Mouse (Mus musculus) retina, adult 2 months (tissue): ENCODE results near the gene Epha4.

ENCODE experiments used
- DNase-seq: peaks from one replicate; pipeline ENCODE4 v3.0.0-alpha.2; 2012; ENCODE audit warnings: low read depth, low spot score

Gene Epha4

GRCm38 (mm10) chr1:77484766-77485596 lies 29.9 kb downstream of the Epha4 start:
- no peak for DNase-seq

DNA sequence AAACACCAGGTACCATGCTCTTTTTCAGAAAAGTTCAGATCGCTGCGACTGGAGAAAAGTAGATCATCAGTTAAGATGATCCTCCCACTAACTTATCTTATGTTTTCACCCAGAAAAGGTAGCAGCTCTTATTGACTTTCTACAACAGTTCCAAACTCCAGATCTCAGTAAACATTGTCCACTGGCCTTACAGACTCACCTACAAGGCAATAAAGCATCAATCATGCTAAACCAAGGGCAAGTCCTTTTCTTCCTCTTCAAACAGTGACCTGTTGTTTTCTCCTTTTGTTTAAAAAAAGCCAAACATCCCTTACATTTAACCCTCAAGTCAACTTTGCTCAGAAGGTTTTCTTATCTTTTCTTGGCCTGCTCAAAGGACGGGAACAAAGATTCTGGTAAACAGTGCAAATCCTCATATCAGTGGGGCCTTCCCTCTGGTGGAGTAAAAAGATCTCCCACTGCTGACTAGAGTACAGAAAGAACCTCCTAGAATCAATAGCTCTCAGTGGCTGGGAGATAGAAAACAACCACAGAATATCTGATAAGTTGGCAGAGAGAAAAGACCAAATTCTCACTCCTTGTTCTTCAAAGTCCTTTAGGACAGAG lies 39.0 kb downstream of the Epha4 start:
- DNase-seq: no peak

GRCm38 (mm10) chr1:77473446-77474376 lies 41.2 kb downstream of the Epha4 start:
- no peak for DNase-seq

GRCm38 (mm10) chr1:77472566-77472965 lies 42.3 kb downstream of the Epha4 start:
- no peak for DNase-seq

DNA sequence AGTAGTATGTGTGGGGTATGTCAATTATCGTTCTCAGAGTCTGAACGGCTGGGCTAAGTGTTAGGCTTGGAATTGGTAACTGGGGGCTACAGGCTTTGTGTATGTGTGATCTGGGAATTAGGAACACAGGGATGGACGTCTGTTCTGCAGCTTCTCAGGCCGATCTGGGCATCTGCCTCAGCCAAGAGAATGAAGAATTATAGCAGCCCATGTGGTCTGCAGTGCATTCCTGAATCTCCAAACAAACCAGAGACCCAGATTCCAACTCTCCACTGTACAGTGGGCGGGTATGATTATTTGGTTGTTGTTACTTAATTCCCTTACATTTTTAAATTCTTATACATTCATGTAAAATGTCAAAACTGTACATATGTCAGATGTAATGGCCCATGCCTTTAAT lies 43.4 kb downstream of the Epha4 start:
- no peak for DNase-seq

DNA sequence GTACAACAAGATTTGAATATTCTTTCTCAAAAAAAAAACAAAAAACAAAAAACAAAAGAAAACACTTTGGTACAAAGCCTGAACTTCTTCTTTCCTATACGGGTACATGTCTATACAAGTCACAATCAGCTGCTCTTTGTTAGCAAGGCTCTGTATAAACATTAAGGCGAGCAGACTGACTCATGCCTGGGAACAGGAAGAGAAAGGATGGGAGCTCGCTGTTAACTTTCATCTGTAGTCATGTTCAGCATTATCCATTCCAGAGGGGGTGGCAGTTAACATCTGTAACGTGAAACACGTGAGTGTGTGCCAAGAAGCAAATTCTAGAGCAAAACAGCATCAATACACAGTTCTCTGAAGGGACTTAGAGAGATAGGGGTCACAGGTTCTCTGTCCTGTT lies 43.9 kb downstream of the Epha4 start:
- no peak for DNase-seq

DNA sequence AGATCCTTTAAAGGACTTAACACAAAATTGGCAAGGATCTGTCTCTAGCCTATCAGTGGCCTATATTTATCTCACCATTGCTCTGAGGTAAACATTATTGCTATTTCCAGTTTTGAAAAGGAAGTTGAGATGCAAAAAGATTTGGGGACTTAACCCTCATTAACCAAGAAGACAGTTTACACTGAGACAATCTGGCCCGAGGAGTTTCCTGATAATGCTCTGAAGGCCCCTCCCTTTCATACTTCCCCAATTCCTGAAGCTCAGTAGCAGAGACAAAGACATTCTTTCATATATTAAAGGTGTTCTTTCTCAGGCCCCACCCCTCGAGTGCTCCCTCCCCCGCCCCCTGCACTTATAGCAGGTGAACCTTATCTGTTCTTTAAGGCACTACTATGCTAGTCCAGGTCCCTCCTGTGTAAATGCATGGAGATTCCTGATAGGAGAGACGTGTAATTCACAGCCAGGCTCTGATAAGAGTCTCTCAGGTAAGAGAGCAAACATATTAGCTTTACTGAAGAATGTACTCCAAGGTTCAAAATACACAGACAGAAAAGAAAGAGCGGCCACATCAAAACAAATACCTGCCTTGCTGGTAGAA lies 46.1 kb downstream of the Epha4 start:
- no peak for DNase-seq

DNA sequence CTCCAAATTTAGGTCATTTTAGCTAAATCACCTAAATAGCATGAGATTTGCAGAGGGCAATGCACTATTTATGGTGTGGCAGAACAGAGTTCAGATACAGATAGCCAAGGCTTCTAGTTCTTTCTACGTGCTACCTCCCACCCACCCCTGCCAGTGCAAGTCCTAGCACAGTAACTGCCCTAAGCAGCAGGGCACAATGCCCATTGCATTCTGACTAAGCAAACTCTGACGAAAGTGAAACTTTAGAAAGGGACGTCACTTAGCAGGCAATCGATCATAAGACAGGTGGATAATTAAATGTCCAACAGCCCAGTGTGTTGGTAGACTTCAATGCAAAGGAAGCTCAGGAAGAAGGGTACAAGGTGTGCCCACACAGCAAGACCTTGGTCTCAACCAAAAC lies 49.4 kb downstream of the Epha4 start:
- DNase-seq: no peak

GRCm38 (mm10) chr1:77464108-77464507 lies 50.8 kb downstream of the Epha4 start:
- DNase-seq: no peak

- DNase-seq: no peak
Measured at GRCm38 (mm10) chr1:77461877-77462615, 52.8 kb downstream of the Epha4 start.

DNA sequence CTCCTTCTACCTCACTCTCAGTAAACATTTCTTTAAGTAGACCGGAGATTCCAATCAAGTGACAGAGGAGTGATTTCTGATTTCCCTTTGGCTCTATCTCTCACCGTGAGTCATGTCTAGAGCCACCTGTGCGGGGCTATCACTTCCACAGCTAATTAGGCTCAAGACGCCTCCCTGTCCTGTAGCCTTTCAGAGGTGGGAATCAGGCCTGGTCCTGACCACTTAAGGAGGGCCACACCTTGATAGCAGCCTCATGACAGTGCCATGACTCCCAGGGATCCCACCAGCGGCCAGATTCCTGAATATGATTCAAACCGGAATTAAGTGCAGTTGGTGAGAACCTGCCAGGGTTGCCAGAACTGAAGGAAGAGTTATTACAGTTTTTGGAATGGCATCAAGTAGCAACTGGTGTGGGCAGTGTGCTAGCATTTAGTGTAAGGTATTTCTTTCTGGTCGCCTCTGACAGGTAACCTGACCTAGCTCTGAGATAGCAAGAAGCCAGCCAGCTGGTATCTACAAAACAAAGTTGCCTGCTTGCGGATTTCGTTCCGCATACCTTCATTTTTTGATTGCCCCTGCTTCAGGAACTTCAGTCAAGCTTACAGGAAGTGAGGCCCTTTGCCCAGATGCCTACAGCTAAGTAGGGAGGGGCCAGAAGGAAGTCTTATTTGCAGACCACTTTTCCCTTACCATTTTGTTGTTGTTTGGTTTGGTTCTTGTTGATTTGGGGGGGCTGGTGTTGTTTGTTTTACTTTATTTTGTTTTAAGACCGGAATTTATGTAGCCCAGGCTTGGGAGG lies 53.9 kb downstream of the Epha4 start:
- no peak for DNase-seq

GRCm38 (mm10) chr1:77458751-77459385 lies 56.0 kb downstream of the Epha4 start:
- DNase-seq: no peak

DNA sequence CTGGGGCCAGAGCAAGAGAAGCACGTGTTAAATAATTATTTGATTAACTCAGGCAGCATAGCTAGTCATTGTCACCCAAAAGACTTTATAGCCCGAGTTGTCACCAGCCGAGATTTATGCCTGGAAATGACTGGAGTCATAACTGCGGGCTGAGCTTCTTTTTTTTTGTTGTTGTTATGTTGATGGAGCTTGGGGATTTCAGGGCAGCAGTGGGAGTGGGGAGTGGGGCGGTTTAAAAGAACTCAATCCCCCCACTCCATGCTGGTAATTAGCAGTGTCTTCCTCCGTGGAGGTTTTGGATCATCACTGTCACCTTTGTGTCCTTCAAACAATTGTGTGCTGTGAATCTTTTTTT lies 57.5 kb downstream of the Epha4 start:
- no peak for DNase-seq

DNA sequence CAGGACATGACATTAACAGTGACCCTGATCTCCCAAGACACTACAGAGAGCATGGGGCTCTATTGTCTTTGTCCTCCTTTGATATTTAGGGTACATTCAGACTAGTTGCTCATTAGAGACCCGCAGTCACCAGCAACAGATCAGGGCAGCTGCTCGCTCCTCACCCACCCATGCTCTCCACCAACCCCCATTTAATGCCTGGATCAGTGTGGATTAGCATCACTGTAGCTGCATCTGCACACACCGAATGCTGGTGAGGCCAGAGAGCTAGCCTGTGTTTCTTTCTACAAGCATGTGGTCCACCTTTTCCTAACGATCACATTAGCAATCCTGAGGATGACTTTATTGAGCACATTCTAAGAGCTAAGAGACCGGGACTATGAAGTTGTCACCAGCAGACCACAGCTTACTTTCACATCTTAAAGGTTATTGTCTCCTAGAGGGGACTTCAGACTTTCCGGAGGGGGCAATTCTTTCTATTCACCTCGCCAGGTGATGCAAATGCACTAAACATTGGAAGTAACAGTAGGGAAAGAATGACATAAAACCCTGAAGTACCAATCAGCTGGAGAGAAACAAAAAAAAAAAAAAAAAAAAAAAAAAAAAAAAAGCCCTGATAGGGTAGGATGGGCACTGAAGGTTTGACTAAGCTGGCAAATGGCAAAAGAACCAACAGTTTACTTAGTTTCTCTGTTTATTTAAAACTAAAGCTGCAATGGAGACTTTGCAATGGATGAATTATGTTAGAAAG lies 58.0 kb downstream of the Epha4 start:
- DNase-seq: no peak

- DNase-seq: no peak
Measured at GRCm38 (mm10) chr1:77453811-77454210, 61.1 kb downstream of the Epha4 start.

DNA sequence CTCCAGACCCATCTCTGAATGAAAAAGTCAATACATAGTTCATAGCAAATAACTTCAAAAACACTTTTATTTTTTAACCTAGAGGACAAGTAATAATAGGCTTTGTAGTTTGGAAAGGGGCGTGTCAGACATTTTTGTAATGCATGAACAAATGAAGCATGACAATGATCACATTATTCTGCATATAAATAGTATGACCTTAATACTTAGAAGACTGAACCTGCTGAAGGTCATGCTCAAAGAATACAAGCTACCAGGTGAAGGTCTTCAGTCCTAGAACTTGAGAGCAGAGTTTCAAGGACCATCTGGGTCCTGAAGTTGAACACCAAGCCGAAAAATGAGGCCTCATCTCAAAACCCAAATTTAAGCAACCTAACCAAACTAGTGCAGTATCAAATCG lies 62.2 kb downstream of the Epha4 start:
- DNase-seq: no peak

- no peak for DNase-seq
Measured at GRCm38 (mm10) chr1:77451541-77451940, 63.3 kb downstream of the Epha4 start.

GRCm38 (mm10) chr1:77450201-77450600 lies 64.7 kb downstream of the Epha4 start:
- no peak for DNase-seq

GRCm38 (mm10) chr1:77447061-77447614 lies 67.8 kb downstream of the Epha4 start:
- no peak for DNase-seq
